9 mouse cellular contexts compared by ENCODE assay signal in the genomic region with DNA sequence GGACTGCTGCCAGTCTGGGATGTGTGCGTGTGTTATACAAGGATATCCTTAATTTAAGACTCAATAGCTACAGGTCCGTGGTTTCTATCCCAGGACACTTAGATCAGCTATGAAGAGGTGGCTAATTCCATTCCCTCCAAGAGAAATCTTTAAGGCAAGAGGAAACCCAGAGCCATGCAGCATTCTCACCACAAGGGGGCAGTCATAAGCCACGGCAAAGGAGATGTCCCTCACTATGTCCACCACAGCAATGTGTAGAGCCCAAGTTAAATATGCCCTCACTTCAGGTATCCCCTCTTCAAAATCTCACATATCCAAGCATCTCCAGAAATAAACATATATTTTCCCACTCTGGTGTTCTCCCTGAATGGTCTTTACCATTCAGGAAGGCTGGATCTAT. TPM values are rescaled to one million over a fixed set of nuclear protein-coding genes. Genes with fewer than 3 reads are reported as not detected.
DNase-seq lines count a peak whose midpoint lies in the region; ATAC-seq and TF ChIP-seq lines count a peak whose summit lies in the region.
"Had no signal": no experiment of that assay in that cellular context is flagged by ENCODE, and none has a peak within 500 bp of the region (broad histone marks: within the 10 kb centered on the region; RNA-seq: fewer than 3 reads in every experiment).

No protein-coding gene starts in this region.

- peaks cover 1% of the 10 kb centered on the region; the same call in 1 of the 2 replicates for H3K4me1 ChIP-seq in cortical plate, adult 2 months (ENCODE audit: control insufficient read depth, insufficient read depth, low read length)
- H3K4me1 ChIP-seq in lung, embryonic 14.5 days (ENCODE audit: insufficient read depth) = no peaks in the 10 kb centered on the region

- H3K27me3 ChIP-seq in lung, embryonic 14.5 days (ENCODE audit: insufficient read depth, low read length) = no peaks in the 10 kb centered on the region
- H3K27me3 ChIP-seq: limb, embryonic 15.5 days had no signal

- no peak overlapping the region for H3K27ac ChIP-seq in cortical plate, adult 2 months (ENCODE audit: insufficient read depth, low read length)
- H3K27ac ChIP-seq in lung, embryonic 14.5 days (ENCODE audit: low read depth) = no peak overlapping the region
- H3K27ac ChIP-seq: limb, embryonic 15.5 days had no signal

- H3K9me3 ChIP-seq in lung, embryonic 14.5 days (ENCODE audit: low read depth, low read length) = no peaks in the 10 kb centered on the region
- H3K9me3 ChIP-seq: limb, embryonic 15.5 days had no signal

- no peak overlapping the region for H3K9ac ChIP-seq in lung, embryonic 14.5 days
- H3K9ac ChIP-seq: limb, embryonic 15.5 days had no signal

- peak; percentile 40 for ATAC-seq in activated CD4-positive, CD25-positive, alpha-beta regulatory T cell, adult 4 months
- peak; percentile 64 for ATAC-seq in lung, embryonic 14.5 days (ENCODE audit: insufficient read depth)

- TF ChIP-seq CTCF in cortical plate, adult 2 months (IDR thresholded peaks at IDR 0.05; ENCODE audit: extremely low read depth, insufficient read depth, low read length) = peak; percentile 98
- TF ChIP-seq CTCF in lung, embryonic 14.5 days (IDR thresholded peaks at IDR 0.05; ENCODE audit: low read depth) = peak; percentile 97

- no peak for TF ChIP-seq POLR2A in cortical plate, adult 2 months (IDR thresholded peaks at IDR 0.05; ENCODE audit: extremely low read depth, insufficient read depth, low read length)

- peaks cover 5% of the 10 kb centered on the region; the same call in 1 of the 2 replicates for H3K36me3 ChIP-seq in lung, embryonic 14.5 days (ENCODE audit: insufficient read depth)

- no peak overlapping the region for H3K4me3 ChIP-seq in cortical plate, adult 2 months (ENCODE audit: insufficient read depth, low read length)
- H3K4me3 ChIP-seq in lung, embryonic 14.5 days (ENCODE audit: low read depth, low read length) = no peak overlapping the region
- H3K4me3 ChIP-seq: limb, embryonic 15.5 days had no signal

- no peak overlapping the region for H3K4me2 ChIP-seq in lung, embryonic 14.5 days
- H3K4me2 ChIP-seq: limb, embryonic 15.5 days had no signal

- DNase-seq in CD8-positive naive resting alpha-beta T cell, adult 2 months (ENCODE audit: low read depth in 2 of 2, low spot score in 2 of 2) = peak; percentile 48 to 52
- peak; percentile 59 to 71 for DNase-seq in gastrocnemius, postnatal 4 days (ENCODE audit: low spot score in 2 of 2)
- DNase-seq in layer of hippocampus, adult 11-12 months (ENCODE audit: low spot score) = peak; percentile 85
- DNase-seq in lung, embryonic 14.5 days = peak; percentile 90
- DNase-seq in retina, embryonic 14.5 days (ENCODE audit: low spot score) = peak; percentile 94
- peak; percentile 52 to 69 for DNase-seq in urinary bladder, postnatal 36 days (ENCODE audit: low spot score in 2 of 2)

- WGBS in lung, embryonic 14.5 days = 13% methylated on average over 3 of the region's 3 CpGs

RNA-seq across cellular contexts. Expression of gene Crb2, which starts 39.6 kb away (rescaled TPM):
- under 1 TPM in 1 of 2 experiments, not detected in 1; 0.07 TPM for polyA plus RNA-seq in activated CD4-positive, CD25-positive, alpha-beta regulatory T cell, adult 4 months (2017; shearing (Covaris generic))
- polyA plus RNA-seq in cortical plate, adult 2 months (2012; rRNA removed) = 1.7 and 2.0 TPM in 2 replicates
- under 1 TPM; 0.37 to 0.70 TPM for total RNA-seq in gastrocnemius, postnatal 4 days (2021)
- 1.5 and 1.8 TPM in 2 replicates for polyA plus RNA-seq in lung, embryonic 14.5 days (2014; fragmentation: Nextera tagmentation; extraction: Ambion mirVana)
